Mouse (Mus musculus) ES-Bruce4 (cell line): ENCODE results near the gene Gmppb. TPM values are rescaled to one million over a fixed set of nuclear protein-coding genes. Genes with fewer than 3 reads are reported as not detected.

Source experiments
- H3K27ac ChIP-seq: 2 replicates; pipeline ENCODE4 v1.5.1; 2012; ENCODE audit warnings: low read length, inconsistent platforms; ENCODE audit not compliant: insufficient read depth
- H3K27me3 ChIP-seq: 2 replicates; pipeline ENCODE4 v1.6.1; 2012; ENCODE audit warnings: mild to moderate bottlenecking, low read length, inconsistent platforms; ENCODE audit not compliant: control insufficient read depth, poor library complexity, insufficient read depth, severe bottlenecking
- H3K36me3 ChIP-seq: 2 replicates; pipeline ENCODE4 v1.6.1; 2012; ENCODE audit warnings: inconsistent platforms, mild to moderate bottlenecking, low read length, moderate library complexity; ENCODE audit not compliant: control insufficient read depth, poor library complexity, insufficient read depth, severe bottlenecking
- H3K4me1 ChIP-seq: one replicate; pipeline ENCODE4 v1.8.1; 2011; ENCODE audit warnings: low read length; ENCODE audit not compliant: control insufficient read depth, insufficient read depth
- H3K4me3 ChIP-seq: 2 replicates; pipeline ENCODE4 v1.5.1; 2011; ENCODE audit warnings: low read depth, mild to moderate bottlenecking, low read length
- H3K9ac ChIP-seq: 2 replicates; pipeline ENCODE4 v1.6.1; 2012; ENCODE audit warnings: low read depth, mild to moderate bottlenecking, inconsistent platforms; ENCODE audit not compliant: poor library complexity, severe bottlenecking
- H3K9me3 ChIP-seq: replicated peaks from 2 replicates; pipeline ENCODE4 v1.6.1; 2012; ENCODE audit warnings: mild to moderate bottlenecking, low read length, inconsistent platforms; ENCODE audit not compliant: control insufficient read depth, poor library complexity, insufficient read depth, severe bottlenecking
- CTCF ChIP-seq: IDR thresholded peaks from one replicate; pipeline ENCODE4 v1.8.1; 2011; ENCODE audit warnings: low read depth, low read length
- EP300 ChIP-seq: IDR thresholded peaks from 2 replicates; pipeline ENCODE4 v1.6.1; 2011; ENCODE audit warnings: low read depth, low read length; ENCODE audit not compliant: insufficient read depth
- POLR2A ChIP-seq: IDR thresholded peaks from one replicate; pipeline ENCODE4 v1.8.1; 2011; ENCODE audit warnings: low read length; ENCODE audit not compliant: insufficient read depth
- polyA plus RNA-seq: library from polyadenylated mRNA; stranded (reverse); fragments of >200 nt; gene quantifications from 2 replicates; pipeline ENCODE4 v1.2.4, GENCODE M21; 2011; ENCODE audit warnings: low read depth; ENCODE audit not compliant: missing spikeins, insufficient read depth, insufficient read length

Gmppb gene
- polyA plus RNA-seq, 1 experiment: 10.2 TPM

GRCm38 (mm10) chr9:108067900-108068299 is 18.9 kb downstream of the Gmppb start:
- H3K36me3 ChIP-seq: no peaks in the 10 kb centered on the region
- H3K27ac ChIP-seq: no peak overlapping the region

GRCm38 (mm10) chr9:108069007-108069406 is 20.0 kb downstream of the Gmppb start:
- Histone ChIP-seq H3K4me1 (no peaks in the 10 kb centered on the region), H3K27ac (no peak overlapping the region), H3K27me3 (no peaks in the 10 kb centered on the region), H3K9me3 (no peaks in the 10 kb centered on the region), H3K36me3 (no peaks in the 10 kb centered on the region), H3K9ac (no peak overlapping the region), H3K4me3 (no peak overlapping the region)
- TF ChIP-seq EP300 (no peak), POLR2A (no peak), CTCF (no peak)

More at GRCm38 (mm10) chr9:108067900-108068299, 18.9 kb downstream of the Gmppb start:
- Histone ChIP-seq H3K9ac (no peak overlapping the region), H3K27me3 (no peaks in the 10 kb centered on the region), H3K9me3 (no peaks in the 10 kb centered on the region), H3K4me1 (no peaks in the 10 kb centered on the region), H3K4me3 (peak overlapping the region; percentile 17; the same call in 1 of the 2 replicates)
- peak; percentile 72 for TF ChIP-seq CTCF
- no peak for TF ChIP-seq EP300

- Histone ChIP-seq H3K27me3 (no peaks in the 10 kb centered on the region), H3K27ac (no peak overlapping the region), H3K4me1 (no peaks in the 10 kb centered on the region), H3K9ac (no peak overlapping the region), H3K9me3 (no peaks in the 10 kb centered on the region), H3K4me3 (no peak overlapping the region), H3K36me3 (no peaks in the 10 kb centered on the region)
- no peak for TF ChIP-seq POLR2A
- TF ChIP-seq EP300: no peak
- no peak for TF ChIP-seq CTCF
These were observed 20.5 kb downstream of the Gmppb start for GRCm38 (mm10) chr9:108069529-108069928.

GRCm38 (mm10) chr9:108071801-108072200 is 22.8 kb downstream of the Gmppb start:
- no peaks in the 10 kb centered on the region for H3K27me3 ChIP-seq
- no peak overlapping the region for H3K9ac ChIP-seq
- TF ChIP-seq POLR2A (no peak), CTCF (no peak), EP300 (no peak)
- no peak overlapping the region for H3K27ac ChIP-seq
- no peaks in the 10 kb centered on the region for H3K36me3 ChIP-seq
- no peaks in the 10 kb centered on the region for H3K4me1 ChIP-seq
- no peaks in the 10 kb centered on the region for H3K9me3 ChIP-seq
- H3K4me3 ChIP-seq: no peak overlapping the region

GRCm38 (mm10) chr9:108072481-108072924 is 23.5 kb downstream of the Gmppb start:
- no peak overlapping the region for H3K27ac ChIP-seq
- H3K9ac ChIP-seq: no peak overlapping the region
- no peaks in the 10 kb centered on the region for H3K4me1 ChIP-seq
- TF ChIP-seq CTCF: no peak
- H3K27me3 ChIP-seq: no peaks in the 10 kb centered on the region
- H3K36me3 ChIP-seq: no peaks in the 10 kb centered on the region
- no peak overlapping the region for H3K4me3 ChIP-seq
- H3K9me3 ChIP-seq: no peaks in the 10 kb centered on the region

GRCm38 (mm10) chr9:108073141-108073930 is 24.3 kb downstream of the Gmppb start:
- H3K4me3 ChIP-seq: no peak overlapping the region
- H3K4me1 ChIP-seq: no peaks in the 10 kb centered on the region
- no peaks in the 10 kb centered on the region for H3K27me3 ChIP-seq
- H3K27ac ChIP-seq: no peak overlapping the region
- no peak overlapping the region for H3K9ac ChIP-seq
- H3K36me3 ChIP-seq: no peaks in the 10 kb centered on the region
- TF ChIP-seq EP300 (no peak), CTCF (no peak)
- H3K9me3 ChIP-seq: no peaks in the 10 kb centered on the region
